In genomic region chr16:48629710-48630109, GRCm38 (mm10) we compare ENCODE assay signal across 29 mouse cellular contexts.
"Had no signal": no experiment of that assay in that cellular context is flagged by ENCODE, and none has a peak within 500 bp of the region (broad histone marks: within the 10 kb centered on the region; RNA-seq: fewer than 3 reads in every experiment).

No protein-coding gene starts in this region.

- H3K4me1 ChIP-seq: heart, embryonic 10.5 days; heart, embryonic 12.5 days; hindbrain, embryonic 10.5 days; hindbrain, embryonic 12.5 days; intestine, embryonic 15.5 days; limb, embryonic 10.5 days; limb, embryonic 12.5 days; liver, embryonic 13.5 days; liver, embryonic 15.5 days had no signal

- H3K27ac ChIP-seq: gastrocnemius, adult 2 months; heart, embryonic 10.5 days; hindbrain, embryonic 10.5 days; hindbrain, embryonic 12.5 days; hindbrain, embryonic 14.5 days; intestine, embryonic 15.5 days; left cerebral cortex, adult 2 months; limb, embryonic 10.5 days; limb, embryonic 12.5 days; liver, embryonic 13.5 days; liver, embryonic 15.5 days had no signal

- H3K27me3 ChIP-seq: heart, embryonic 12.5 days; hindbrain, embryonic 12.5 days; intestine, embryonic 15.5 days; limb, embryonic 12.5 days; liver, embryonic 13.5 days; liver, embryonic 15.5 days had no signal

- H3K4me2 ChIP-seq: heart, embryonic 12.5 days; hindbrain, embryonic 12.5 days; hindbrain, embryonic 14.5 days; intestine, embryonic 15.5 days; limb, embryonic 12.5 days; liver, embryonic 11.5 days; liver, embryonic 13.5 days; liver, embryonic 15.5 days had no signal

- H3K36me3 ChIP-seq: heart, embryonic 10.5 days; heart, embryonic 12.5 days; hindbrain, embryonic 10.5 days; hindbrain, embryonic 12.5 days; intestine, embryonic 15.5 days; limb, embryonic 10.5 days; limb, embryonic 12.5 days; liver, embryonic 13.5 days; liver, embryonic 15.5 days had no signal

- DNase-seq: gastrocnemius, adult 2 months; gastrocnemius, postnatal 10 days; gastrocnemius, postnatal 25 days; heart, adult 18-20 months; heart, postnatal 10 days; heart, postnatal 4 days; kidney, adult 18-20 months; kidney, adult 8-10 months; kidney, postnatal 10 days; kidney, postnatal 25 days; kidney, postnatal 4 days; layer of hippocampus, adult 9-11 months; layer of hippocampus, postnatal 36 days; liver; liver, embryonic 13.5 days had no signal

- H3K9ac ChIP-seq: heart, embryonic 12.5 days; hindbrain, embryonic 12.5 days; hindbrain, embryonic 14.5 days; intestine, embryonic 15.5 days; limb, embryonic 12.5 days; liver, embryonic 13.5 days; liver, embryonic 15.5 days had no signal

- ATAC-seq: hindbrain, embryonic 16.5 days; inflammation-experienced regulatory T-cells, adult 6 months; intestine, embryonic 15.5 days; intestine, postnatal 0 days had no signal

- H3K9me3 ChIP-seq: heart, embryonic 10.5 days; heart, embryonic 12.5 days; hindbrain, embryonic 10.5 days; hindbrain, embryonic 12.5 days; intestine, embryonic 15.5 days; limb, embryonic 10.5 days; limb, embryonic 12.5 days; liver, embryonic 13.5 days; liver, embryonic 15.5 days had no signal

- H3K4me3 ChIP-seq: gastrocnemius, adult 2 months; heart, embryonic 10.5 days; heart, embryonic 12.5 days; hindbrain, embryonic 10.5 days; hindbrain, embryonic 12.5 days; intestine, embryonic 15.5 days; left cerebral cortex, adult 2 months; limb, embryonic 10.5 days; limb, embryonic 12.5 days; liver, embryonic 13.5 days; liver, embryonic 15.5 days had no signal
